Comparison of ENCODE assay signal across 9 mouse cellular contexts in genomic region chr8:91551775-91552538, GRCm38 (mm10).
A peak's percentile ranks its signal among the peaks of the same experiment; 100 is the strongest.
DNase-seq lines count a peak whose midpoint lies in the region; ATAC-seq and TF ChIP-seq lines count a peak whose summit lies in the region.
"Had no signal": no experiment of that assay in that cellular context is flagged by ENCODE, and none has a peak within 500 bp of the region (broad histone marks: within the 10 kb centered on the region; RNA-seq: fewer than 3 reads in every experiment).

No protein-coding gene starts in this region.

- no peak overlapping the region for H3K4me2 ChIP-seq in forebrain, embryonic 11.5 days (ENCODE audit: low read depth, low read length, severe bottlenecking)
- no peak overlapping the region for H3K4me2 ChIP-seq in liver, embryonic 11.5 days

- H3K4me1 ChIP-seq in forebrain, embryonic 10.5 days = peaks cover 32% of the 10 kb centered on the region
- H3K4me1 ChIP-seq in forebrain, embryonic 11.5 days (replicated peaks; ENCODE audit: control insufficient read depth, insufficient read depth, low read length) = peaks cover 7% of the 10 kb centered on the region
- H3K4me1 ChIP-seq in liver, embryonic 11.5 days (replicated peaks; ENCODE audit: control insufficient read depth, insufficient read depth, low read length) = no peaks in the 10 kb centered on the region
- H3K4me1 ChIP-seq in lung, adult 2 months (ENCODE audit: control insufficient read depth, insufficient read depth, low read length) = peaks cover 4% of the 10 kb centered on the region; the same call in 1 of the 2 replicates

- no peak for DNase-seq in forebrain, embryonic 10.5 days (ENCODE audit: extremely low spot score, low spot score)
- no peak for DNase-seq in forebrain, embryonic 11.5 days (ENCODE audit: low spot score)
- peak; percentile 95 for DNase-seq in brain, adult 2 months (ENCODE audit: low read depth, low spot score)
- peak; percentile 45 for DNase-seq in gastrocnemius, postnatal 14 days
- DNase-seq in layer of hippocampus, postnatal 10 days (ENCODE audit: low spot score in 2 of 2) = peak; percentile 28 to 45
- no peak for DNase-seq in liver, embryonic 11.5 days (ENCODE audit: low spot score)
- no peak for DNase-seq in adrenal gland, adult 2 months
- DNase-seq in lung, adult 2 months = no peak

- WGBS in forebrain, embryonic 10.5 days = 40% methylated on average over 10 of the region's 10 CpGs
- 39% methylated on average over 10 of the region's 10 CpGs for WGBS in forebrain, embryonic 11.5 days
- WGBS in liver, embryonic 11.5 days = 63% methylated on average over 10 of the region's 10 CpGs
- 61% methylated on average over 10 of the region's 10 CpGs for whole genome bisulfite sequencing in lung, adult 2 months

- peak overlapping the region; percentile 51; the same call in 1 of the 2 replicates for H3K27ac ChIP-seq in forebrain, embryonic 10.5 days
- no peak overlapping the region for H3K27ac ChIP-seq in forebrain, embryonic 11.5 days (ENCODE audit: low read depth, low read length)
- no peak overlapping the region for H3K27ac ChIP-seq in liver, embryonic 11.5 days (ENCODE audit: low read depth, low read length)
- H3K27ac ChIP-seq: limb, embryonic 10.5 days had no signal

- no peak overlapping the region for H3K9ac ChIP-seq in forebrain, embryonic 11.5 days (ENCODE audit: low read length)
- H3K9ac ChIP-seq in liver, embryonic 11.5 days (ENCODE audit: low read depth, low read length) = no peak overlapping the region

- H3K36me3 ChIP-seq in forebrain, embryonic 10.5 days (replicated peaks) = no peaks in the 10 kb centered on the region
- H3K36me3 ChIP-seq in forebrain, embryonic 11.5 days (ENCODE audit: control insufficient read depth, insufficient read depth, low read length) = no peaks in the 10 kb centered on the region
- H3K36me3 ChIP-seq in liver, embryonic 11.5 days (ENCODE audit: control insufficient read depth, insufficient read depth, low read length) = no peaks in the 10 kb centered on the region
- H3K36me3 ChIP-seq: limb, embryonic 10.5 days had no signal

- intact Hi-C loops in gastrocnemius, postnatal 14 days (cut with DNase I; ENCODE audit: low total_unique reads) = no loop called here

- no peak for ATAC-seq in forebrain, embryonic 11.5 days (replicated peaks; ENCODE audit: low FRiP score)
- ATAC-seq in liver, embryonic 11.5 days (replicated peaks; ENCODE audit: low FRiP score) = no peak

- H3K4me3 ChIP-seq in forebrain, embryonic 10.5 days = no peak overlapping the region
- no peak overlapping the region for H3K4me3 ChIP-seq in forebrain, embryonic 11.5 days (ENCODE audit: low read depth, low read length)
- H3K4me3 ChIP-seq in liver, embryonic 11.5 days (ENCODE audit: low read depth, low read length) = no peak overlapping the region
- no peak overlapping the region for H3K4me3 ChIP-seq in lung, adult 2 months (replicated peaks; ENCODE audit: extremely low read depth, low read depth, low read length)
- H3K4me3 ChIP-seq: limb, embryonic 10.5 days had no signal

- no peaks in the 10 kb centered on the region for H3K9me3 ChIP-seq in forebrain, embryonic 10.5 days
- H3K9me3 ChIP-seq in forebrain, embryonic 11.5 days (ENCODE audit: control insufficient read depth, low read length) = no peaks in the 10 kb centered on the region
- H3K9me3 ChIP-seq in liver, embryonic 11.5 days (ENCODE audit: control insufficient read depth, low read length) = no peaks in the 10 kb centered on the region
- H3K9me3 ChIP-seq: limb, embryonic 10.5 days had no signal

- no peaks in the 10 kb centered on the region; the same call in 1 of the 2 replicates for H3K27me3 ChIP-seq in forebrain, embryonic 10.5 days (ENCODE audit: poor library complexity, severe bottlenecking)
- H3K27me3 ChIP-seq in forebrain, embryonic 11.5 days (ENCODE audit: control insufficient read depth, insufficient read depth, low read length) = no peaks in the 10 kb centered on the region
- H3K27me3 ChIP-seq in liver, embryonic 11.5 days (replicated peaks; ENCODE audit: control insufficient read depth, insufficient read depth, low read length) = no peaks in the 10 kb centered on the region

- TF ChIP-seq CTCF in lung, adult 2 months (IDR thresholded peaks at IDR 0.05; ENCODE audit: insufficient read depth, low read length) = no peak

- TF ChIP-seq POLR2A in lung, adult 2 months (IDR thresholded peaks at IDR 0.05; ENCODE audit: borderline replicate concordance, extremely low read depth, low read depth, low read length) = no peak

Comparison
In these comparisons a context has a peak if more than half of its experiments do, and no peak if none do; other contexts are left out.
1. DNase-seq: peak in brain, adult 2 months (single experiment), gastrocnemius, postnatal 14 days (single experiment) and layer of hippocampus, postnatal 10 days (2 of 2); none in forebrain, embryonic 10.5 days (single experiment), forebrain, embryonic 11.5 days (single experiment), liver, embryonic 11.5 days (single experiment), adrenal gland, adult 2 months (single experiment) and lung, adult 2 months (single experiment).